Mouse (Mus musculus) heart, adult 2 months (tissue): ENCODE data around the gene Plb1.

Experiments used
- CTCF ChIP-seq: fragments of 200-600 bp; IDR thresholded peaks from 2 replicates; pipeline ENCODE4 v1.8.1; 2022; ENCODE audit warnings: antibody characterized with exemption, mild to moderate bottlenecking, moderate library complexity
- POLR2A ChIP-seq: fragments of 200-500 bp; IDR thresholded peaks from 2 replicates; pipeline ENCODE4 v1.6.1; 2011; ENCODE audit warnings: mild to moderate bottlenecking, low read depth, low read length, control low read depth; ENCODE audit not compliant: insufficient read depth

DNA sequence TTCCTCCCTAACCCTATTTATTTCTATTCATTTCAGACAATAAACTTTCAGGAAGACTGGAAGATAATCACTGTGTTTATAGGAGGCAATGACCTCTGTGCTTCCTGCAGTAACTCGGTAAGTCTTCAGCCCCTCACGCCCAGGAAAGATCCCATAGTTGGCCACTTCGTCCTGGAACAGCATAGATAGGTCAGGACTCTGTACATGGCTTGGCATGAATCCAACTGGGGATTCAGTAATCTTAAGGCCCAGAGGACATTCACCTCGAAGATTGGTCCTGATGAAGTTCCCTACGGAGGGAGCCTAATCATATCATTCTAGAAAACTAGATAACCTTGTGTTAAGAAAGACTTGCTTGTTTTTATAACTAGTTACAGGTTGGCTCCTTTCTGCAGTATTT is 78.3 kb downstream of the Plb1 start:
- TF ChIP-seq POLR2A (no peak), CTCF (no peak)
